ENCODE assay signal across 8 mouse cellular contexts in genomic region chr5:142963003-142963704, GRCm38 (mm10). TPM values are rescaled to one million over a fixed set of nuclear protein-coding genes. Genes with fewer than 3 reads are reported as not detected.
DNase-seq lines count a peak whose midpoint lies in the region; ATAC-seq and TF ChIP-seq lines count a peak whose summit lies in the region.

No protein-coding gene starts in this region.

- ATAC-seq in intestine, embryonic 15.5 days = peak; percentile 32; the same call in 1 of the 2 replicates
- ATAC-seq in limb, embryonic 15.5 days (ENCODE audit: insufficient number of reproducible peaks, low FRiP score, low TSS enrichment, low read depth) = no peak
- no peak for ATAC-seq in neural tube, embryonic 14.5 days (ENCODE audit: low read depth)

- peak overlapping the region; percentile 90 for H3K4me2 ChIP-seq in intestine, embryonic 15.5 days (replicated peaks)
- H3K4me2 ChIP-seq in limb, embryonic 15.5 days = peak overlapping the region; percentile 89
- H3K4me2 ChIP-seq in neural tube, embryonic 14.5 days (ENCODE audit: low read depth, low read length) = peak overlapping the region; percentile 90

- H3K9me3 ChIP-seq in ES-Bruce4 (replicated peaks; ENCODE audit: control insufficient read depth, insufficient read depth, low read length, poor library complexity, severe bottlenecking) = no peaks in the 10 kb centered on the region
- H3K9me3 ChIP-seq in intestine, embryonic 15.5 days = no peaks in the 10 kb centered on the region
- no peaks in the 10 kb centered on the region for H3K9me3 ChIP-seq in limb, embryonic 15.5 days
- H3K9me3 ChIP-seq in neural tube, embryonic 14.5 days (ENCODE audit: control insufficient read depth, low read length) = no peaks in the 10 kb centered on the region

- WGBS in intestine, embryonic 15.5 days = 6% methylated on average over 13 of the region's 13 CpGs
- 2% methylated on average over 13 of the region's 13 CpGs for WGBS in limb, embryonic 15.5 days
- 0% methylated on average over 13 of the region's 13 CpGs for WGBS in neural tube, embryonic 14.5 days

- peak overlapping the region; percentile 74 for H3K9ac ChIP-seq in ES-Bruce4 (ENCODE audit: low read depth, poor library complexity, severe bottlenecking)
- peak overlapping the region; percentile 83 for H3K9ac ChIP-seq in intestine, embryonic 15.5 days
- H3K9ac ChIP-seq in limb, embryonic 15.5 days = peak overlapping the region; percentile 39
- peak overlapping the region; percentile 100 for H3K9ac ChIP-seq in neural tube, embryonic 14.5 days (replicated peaks; ENCODE audit: low read depth, low read length)

- TF ChIP-seq POLR2A in ES-Bruce4 (IDR thresholded peaks at IDR 0.05; ENCODE audit: insufficient read depth, low read length) = no peak

- H3K4me3 ChIP-seq in ES-Bruce4 (ENCODE audit: low read depth, low read length) = peak overlapping the region; percentile 79
- H3K4me3 ChIP-seq in intestine, embryonic 15.5 days (replicated peaks) = peak overlapping the region; percentile 59
- peak overlapping the region; percentile 78 for H3K4me3 ChIP-seq in limb, embryonic 15.5 days
- peak overlapping the region; percentile 97 for H3K4me3 ChIP-seq in neural tube, embryonic 14.5 days (ENCODE audit: low read depth, low read length)

- no peak for TF ChIP-seq CTCF in ES-Bruce4 (IDR thresholded peaks at IDR 0.05; ENCODE audit: low read depth, low read length)

- peaks cover 12% of the 10 kb centered on the region for H3K4me1 ChIP-seq in ES-Bruce4 (ENCODE audit: control insufficient read depth, insufficient read depth, low read length)
- peaks cover 28% of the 10 kb centered on the region for H3K4me1 ChIP-seq in intestine, embryonic 15.5 days (replicated peaks)
- H3K4me1 ChIP-seq in limb, embryonic 15.5 days = peaks cover 49% of the 10 kb centered on the region
- H3K4me1 ChIP-seq in neural tube, embryonic 14.5 days (ENCODE audit: control insufficient read depth, insufficient read depth, low read length) = peaks cover 25% of the 10 kb centered on the region

- peak overlapping the region; percentile 58 for H3K27ac ChIP-seq in ES-Bruce4 (ENCODE audit: insufficient read depth, low read length)
- peak overlapping the region; percentile 91 for H3K27ac ChIP-seq in intestine, embryonic 15.5 days
- peak overlapping the region; percentile 98 for H3K27ac ChIP-seq in limb, embryonic 15.5 days
- peak overlapping the region; percentile 97 for H3K27ac ChIP-seq in neural tube, embryonic 14.5 days (ENCODE audit: low read depth, low read length)

- no peaks in the 10 kb centered on the region for H3K36me3 ChIP-seq in ES-Bruce4 (ENCODE audit: control insufficient read depth, insufficient read depth, low read length, poor library complexity, severe bottlenecking)
- H3K36me3 ChIP-seq in intestine, embryonic 15.5 days = peaks cover 7% of the 10 kb centered on the region; the same call in 1 of the 2 replicates
- peaks cover 15% of the 10 kb centered on the region for H3K36me3 ChIP-seq in limb, embryonic 15.5 days
- peaks cover 4% of the 10 kb centered on the region for H3K36me3 ChIP-seq in neural tube, embryonic 14.5 days (ENCODE audit: control insufficient read depth, insufficient read depth, low read length)

- DNase-seq in brain, adult 2 months (ENCODE audit: low read depth, low spot score) = peak; percentile 86
- DNase-seq in frontal cortex, postnatal 36 days (ENCODE audit: low spot score in 2 of 2) = peak; percentile 72 to 74
- no peak for DNase-seq in cerebellum, adult 9-11 months
- no peak for DNase-seq in spleen, adult 12 weeks (ENCODE audit: low spot score)

- no peaks in the 10 kb centered on the region for H3K27me3 ChIP-seq in ES-Bruce4 (ENCODE audit: control insufficient read depth, insufficient read depth, low read length, poor library complexity, severe bottlenecking)
- peaks cover 4% of the 10 kb centered on the region; the same call in 1 of the 2 replicates for H3K27me3 ChIP-seq in intestine, embryonic 15.5 days (replicated peaks)
- H3K27me3 ChIP-seq in limb, embryonic 15.5 days = no peaks in the 10 kb centered on the region
- no peaks in the 10 kb centered on the region for H3K27me3 ChIP-seq in neural tube, embryonic 14.5 days (ENCODE audit: control insufficient read depth, insufficient read depth, low read length)

- no peak for TF ChIP-seq EP300 in ES-Bruce4 (IDR thresholded peaks at IDR 0.05; ENCODE audit: insufficient read depth, low read depth, low read length)

RNA-seq across cellular contexts. Expression of gene Fscn1, which starts 3.0 kb away (rescaled TPM):
- polyA plus RNA-seq in ES-Bruce4 (2011; ENCODE audit: insufficient read depth, insufficient read length, low read depth, missing spikeins) = 139 and 155 TPM in 2 replicates
- polyA plus RNA-seq in intestine, embryonic 15.5 days (2015; fragmentation: Nextera tagmentation; extraction: Ambion mirVana) = 140 and 170 TPM in 2 replicates
- polyA plus RNA-seq in limb, embryonic 15.5 days (2015; fragmentation: Nextera tagmentation; extraction: Ambion mirVana) = 308 and 341 TPM in 2 replicates
- 428 and 502 TPM in 2 replicates for polyA plus RNA-seq in neural tube, embryonic 14.5 days (2014; fragmentation: Nextera tagmentation; extraction: Ambion mirVana)

RNA-seq across cellular contexts. Expression of gene Actb, which starts 56.6 kb away (rescaled TPM):
- polyA plus RNA-seq in ES-Bruce4 (2011; ENCODE audit: insufficient read depth, insufficient read length, low read depth, missing spikeins) = 3,823 and 4,237 TPM in 2 replicates
- polyA plus RNA-seq in intestine, embryonic 15.5 days (2015; fragmentation: Nextera tagmentation; extraction: Ambion mirVana) = 14,579 and 17,104 TPM in 2 replicates
- polyA plus RNA-seq in limb, embryonic 15.5 days (2015; fragmentation: Nextera tagmentation; extraction: Ambion mirVana) = 13,307 and 13,671 TPM in 2 replicates
- 12,012 and 12,961 TPM in 2 replicates for polyA plus RNA-seq in neural tube, embryonic 14.5 days (2014; fragmentation: Nextera tagmentation; extraction: Ambion mirVana)

Comparison
In these comparisons a context has a peak if more than half of its experiments do, and no peak if none do; other contexts are left out.
1. H3K9ac ChIP-seq: peak in every context shown above with its lines; median percentile 100 in neural tube, embryonic 14.5 days; 83 in intestine, embryonic 15.5 days; 74 in ES-Bruce4; 39 in limb, embryonic 15.5 days.
2. DNase-seq: peak in brain, adult 2 months (single experiment) and frontal cortex, postnatal 36 days (2 of 2); none in cerebellum, adult 9-11 months (single experiment) and spleen, adult 12 weeks (single experiment).
3. Peak in every context shown above with its lines, with median percentiles within 50 percentile points of each other: H3K27ac ChIP-seq, H3K4me3 ChIP-seq and H3K4me2 ChIP-seq.